Mouse (Mus musculus) erythroid progenitor cell, adult 5-6 weeks (primary cell): ENCODE data around the gene Pcif1. TPM values are rescaled to one million over a fixed set of nuclear protein-coding genes. Genes with fewer than 3 reads are reported as not detected.

Source experiments
- ATAC-seq: replicated peaks from 2 replicates; pipeline ENCODE4 v1.8.0; 2016; ENCODE audit warnings: moderate number of reproducible peaks, mild to moderate bottlenecking, moderate TSS enrichment, inconsistent platforms; ENCODE audit not compliant: poor library complexity, low FRiP score, severe bottlenecking
- total RNA-seq, 2 experiments: library from RNA; stranded (forward) in 1 of 2; stranded (reverse) in 1 of 2; fragments of 150-400 nt in 1 of 2; fragments of 186-747, 209-891 nt in 1 of 2; gene quantifications; 2 replicates each; pipeline versions ENCODE4 v1.2.3 to v1.2.4; 2015 to 2017; ENCODE audit warnings: low replicate concordance in 2 of 2

Pcif1 gene
- total RNA-seq, 2 experiments from 2014 or later: 36.3 to 71.3 TPM

GRCm38 (mm10) chr2:164891908-164892695 is 13.0 kb downstream of the Pcif1 start:
- ATAC-seq: no peak

- ATAC-seq: no peak
Observed at GRCm38 (mm10) chr2:164892696-164893216, 13.7 kb downstream of the Pcif1 start.

GRCm38 (mm10) chr2:164894048-164894447 is 14.9 kb downstream of the Pcif1 start:
- ATAC-seq: no peak

- ATAC-seq: no peak
Observed at GRCm38 (mm10) chr2:164894644-164895043, 15.5 kb downstream of the Pcif1 start.

GRCm38 (mm10) chr2:164895885-164896284 is 16.8 kb downstream of the Pcif1 start:
- ATAC-seq: no peak

GRCm38 (mm10) chr2:164898008-164898407 is 18.9 kb downstream of the Pcif1 start:
- ATAC-seq: no peak

- ATAC-seq: no peak
Observed at GRCm38 (mm10) chr2:164899034-164899433, 19.9 kb downstream of the Pcif1 start.

GRCm38 (mm10) chr2:164899723-164900459 is 20.8 kb downstream of the Pcif1 start:
- ATAC-seq: no peak

GRCm38 (mm10) chr2:164901380-164901779 is 22.3 kb downstream of the Pcif1 start:
- ATAC-seq: no peak

GRCm38 (mm10) chr2:164903496-164903895 is 24.4 kb downstream of the Pcif1 start:
- ATAC-seq: no peak

GRCm38 (mm10) chr2:164906071-164906470 is 27.0 kb downstream of the Pcif1 start:
- no peak for ATAC-seq

- no peak for ATAC-seq
Observed at GRCm38 (mm10) chr2:164907511-164907910, 28.4 kb downstream of the Pcif1 start.

GRCm38 (mm10) chr2:164908011-164908410 is 28.9 kb downstream of the Pcif1 start:
- no peak for ATAC-seq

GRCm38 (mm10) chr2:164909100-164909499 is 30.0 kb downstream of the Pcif1 start:
- no peak for ATAC-seq

GRCm38 (mm10) chr2:164909542-164909941 is 30.4 kb downstream of the Pcif1 start:
- ATAC-seq: 0 out of 2 replicates have a peak, but pooled peaks have one; percentile 21

GRCm38 (mm10) chr2:164910360-164911061 is 31.4 kb downstream of the Pcif1 start:
- ATAC-seq: peak; percentile 58

GRCm38 (mm10) chr2:164911086-164912048 is 32.3 kb downstream of the Pcif1 start, which contains the start of gene Zfp335:
Gene Zfp335 (minus strand): TSS chr2:164911757.
- ATAC-seq: peak; percentile 83

- ATAC-seq: peak; percentile 20
Observed at GRCm38 (mm10) chr2:164912151-164912550, 33.0 kb downstream of the Pcif1 start.
